Comparison of ENCODE assay signal across 22 mouse cellular contexts in genomic region chr5:72818513-72819180, GRCm38 (mm10). TPM values are rescaled to one million over a fixed set of nuclear protein-coding genes. Genes with fewer than 3 reads are reported as not detected.
DNase-seq lines count a peak whose midpoint lies in the region; ATAC-seq and TF ChIP-seq lines count a peak whose summit lies in the region.
"Had no signal": no experiment of that assay in that cellular context is flagged by ENCODE, and none has a peak within 500 bp of the region (broad histone marks: within the 10 kb centered on the region; RNA-seq: fewer than 3 reads in every experiment).

No protein-coding gene starts in this region.

- H3K27me3 ChIP-seq in thymus, adult 2 months (ENCODE audit: control insufficient read depth, insufficient read depth, low read length), result no peaks in the 10 kb centered on the region
- H3K27me3 ChIP-seq in liver, embryonic 15.5 days, result no peaks in the 10 kb centered on the region
- no peaks in the 10 kb centered on the region for H3K27me3 ChIP-seq in neural tube, embryonic 15.5 days (replicated peaks)
- H3K27me3 ChIP-seq: embryonic facial prominence, embryonic 13.5 days; heart, embryonic 13.5 days; intestine, embryonic 15.5 days; limb, embryonic 12.5 days; Patski had no signal

- no peak overlapping the region for H3K4me2 ChIP-seq in liver, embryonic 15.5 days
- H3K4me2 ChIP-seq in neural tube, embryonic 15.5 days, result no peak overlapping the region
- H3K4me2 ChIP-seq: embryonic facial prominence, embryonic 13.5 days; hindbrain, embryonic 14.5 days; intestine, embryonic 15.5 days; limb, embryonic 12.5 days had no signal

- H3K4me3 ChIP-seq in thymus, adult 2 months (ENCODE audit: control insufficient read depth, insufficient read depth, low read length), result no peak overlapping the region
- H3K4me3 ChIP-seq in liver, embryonic 15.5 days (replicated peaks), result no peak overlapping the region
- H3K4me3 ChIP-seq in neural tube, embryonic 15.5 days (replicated peaks), result no peak overlapping the region
- H3K4me3 ChIP-seq: embryonic facial prominence, embryonic 13.5 days; heart, embryonic 13.5 days; intestine, embryonic 15.5 days; limb, embryonic 12.5 days had no signal

- no peak for ATAC-seq in CD4-positive, CD25-positive, alpha-beta regulatory T cell, adult 4 months
- 0 out of 2 replicates have a peak, but pooled peaks have one; percentile 22 for ATAC-seq in liver, embryonic 15.5 days (ENCODE audit: insufficient read depth)
- no peak for ATAC-seq in neural tube, embryonic 15.5 days (ENCODE audit: low FRiP score)
- ATAC-seq: forebrain, embryonic 16.5 days; intestine, embryonic 15.5 days; midbrain, embryonic 16.5 days; Patski had no signal

- H3K36me3 ChIP-seq in thymus, adult 2 months (ENCODE audit: control insufficient read depth, insufficient read depth, low read length), result no peaks in the 10 kb centered on the region
- no peaks in the 10 kb centered on the region for H3K36me3 ChIP-seq in liver, embryonic 15.5 days (replicated peaks)
- H3K36me3 ChIP-seq in neural tube, embryonic 15.5 days, result no peaks in the 10 kb centered on the region
- H3K36me3 ChIP-seq: embryonic facial prominence, embryonic 13.5 days; intestine, embryonic 15.5 days; limb, embryonic 12.5 days had no signal

- DNase-seq in CD4-positive, CD25-positive, alpha-beta regulatory T cell, adult 2 months (ENCODE audit: low read depth, low spot score), result peak; percentile 12
- DNase-seq in thymus, adult 2 months, result peak; percentile 19
- DNase-seq in thymus, postnatal 36 days, result no peak
- DNase-seq in naive thymus-derived CD4-positive, alpha-beta T cell, adult 2 months (ENCODE audit: low read depth), result peak; percentile 33
- no peak for DNase-seq in layer of hippocampus, postnatal 36 days
- DNase-seq: adrenal gland, adult 8-10 months; cerebellum, postnatal 10 days; gastrocnemius, postnatal 36 days; kidney, postnatal 36 days; layer of hippocampus, adult 9-11 months; lung, adult 2 months had no signal

- peaks cover 21% of the 10 kb centered on the region for H3K4me1 ChIP-seq in thymus, adult 2 months (replicated peaks; ENCODE audit: control insufficient read depth, insufficient read depth, low read length)
- H3K4me1 ChIP-seq in liver, embryonic 15.5 days (replicated peaks), result peaks cover 11% of the 10 kb centered on the region
- peaks cover 12% of the 10 kb centered on the region; the same call in 1 of the 2 replicates for H3K4me1 ChIP-seq in neural tube, embryonic 15.5 days
- H3K4me1 ChIP-seq: intestine, embryonic 15.5 days had no signal

- WGBS in thymus, adult 2 months, result 33% methylated on average over 5 of the region's 5 CpGs
- 19% methylated on average over 5 of the region's 5 CpGs for WGBS in liver, embryonic 15.5 days (ENCODE audit: insufficient replicate concordance)
- WGBS in neural tube, embryonic 15.5 days, result 85% methylated on average over 5 of the region's 5 CpGs

- H3K27ac ChIP-seq in thymus, adult 2 months (ENCODE audit: control insufficient read depth, insufficient read depth, low read length), result peak overlapping the region; percentile 44; the same call in 1 of the 2 replicates
- no peak overlapping the region; the same call in 1 of the 2 replicates for H3K27ac ChIP-seq in liver, embryonic 15.5 days (replicated peaks)
- H3K27ac ChIP-seq in neural tube, embryonic 15.5 days (replicated peaks), result no peak overlapping the region
- H3K27ac ChIP-seq: embryonic facial prominence, embryonic 13.5 days; hindbrain, embryonic 14.5 days; intestine, embryonic 15.5 days had no signal

- TF ChIP-seq CTCF in thymus, adult 2 months (IDR thresholded peaks at IDR 0.05; ENCODE audit: borderline replicate concordance, control insufficient read depth, extremely low read depth, insufficient read depth, low read length, poor library complexity), result no peak

- no peak overlapping the region for H3K9ac ChIP-seq in liver, embryonic 15.5 days
- H3K9ac ChIP-seq in neural tube, embryonic 15.5 days (replicated peaks), result no peak overlapping the region
- H3K9ac ChIP-seq: embryonic facial prominence, embryonic 13.5 days; heart, embryonic 13.5 days; hindbrain, embryonic 14.5 days; intestine, embryonic 15.5 days; limb, embryonic 12.5 days had no signal

- TF ChIP-seq POLR2A in thymus, adult 2 months (IDR thresholded peaks at IDR 0.05; ENCODE audit: control insufficient read depth, extremely low read depth, insufficient read depth, low read length, poor library complexity), result no peak

- H3K9me3 ChIP-seq in liver, embryonic 15.5 days (replicated peaks), result no peaks in the 10 kb centered on the region
- H3K9me3 ChIP-seq in neural tube, embryonic 15.5 days (replicated peaks), result no peaks in the 10 kb centered on the region
- H3K9me3 ChIP-seq: embryonic facial prominence, embryonic 13.5 days; heart, embryonic 13.5 days; intestine, embryonic 15.5 days; limb, embryonic 12.5 days had no signal

RNA-seq across cellular contexts. Expression of gene Tec, which starts 49.6 kb away (rescaled TPM):
- polyA plus RNA-seq in CD4-positive, CD25-positive, alpha-beta regulatory T cell, adult 4 months (2017; shearing (Covaris generic)), result 10 to 100 TPM; 11.5 to 19.9 TPM
- 12.4 and 18.3 TPM in 2 replicates for polyA plus RNA-seq in thymus, adult 2 months (2012; rRNA removed)
- polyA plus RNA-seq in liver, embryonic 15.5 days (2015; fragmentation: Nextera tagmentation; extraction: Ambion mirVana), result 3.5 and 5.3 TPM in 2 replicates
- 1 to 10 TPM; 1.8 to 2.0 TPM for total RNA-seq in layer of hippocampus, postnatal 36 days (2021)
- polyA plus RNA-seq in neural tube, embryonic 15.5 days (2015; fragmentation: Nextera tagmentation; extraction: Ambion mirVana), result 8.8 and 11.5 TPM in 2 replicates

Comparison
In these comparisons a context has a peak if more than half of its experiments do, and no peak if none do; other contexts are left out.
1. DNase-seq: peak in CD4-positive, CD25-positive, alpha-beta regulatory T cell, adult 2 months (single experiment), thymus, adult 2 months (single experiment) and naive thymus-derived CD4-positive, alpha-beta T cell, adult 2 months (single experiment); none in thymus, postnatal 36 days (0 of 2) and layer of hippocampus, postnatal 36 days (0 of 2).